Mouse (Mus musculus) forebrain, embryonic 15.5 days (tissue): ENCODE measurements around the gene Snd1. TPM values are rescaled to one million over a fixed set of nuclear protein-coding genes. Genes with fewer than 3 reads are reported as not detected.

Source experiments
- ATAC-seq: fragments of 200-750 bp; cut with Nextera tagmentation; replicated peaks from 2 replicates; pipeline ENCODE4 v1.8.0; 2017; ENCODE audit warnings: mild to moderate bottlenecking, moderate TSS enrichment, moderate library complexity
- H3K27ac ChIP-seq: fragments of 300-500 bp; sonication (generic); replicated peaks from 2 replicates; pipeline ENCODE4 v1.5.1; 2015; ENCODE audit warnings: mild to moderate bottlenecking, inconsistent platforms
- H3K27me3 ChIP-seq: fragments of 300-500 bp; sonication (generic); 2 replicates; pipeline ENCODE4 v1.6.1; 2015; ENCODE audit warnings: inconsistent platforms
- H3K36me3 ChIP-seq: fragments of 300-500 bp; sonication (generic); 2 replicates; pipeline ENCODE4 v1.6.1; 2015; ENCODE audit warnings: mild to moderate bottlenecking, inconsistent platforms
- H3K4me1 ChIP-seq: fragments of 300-500 bp; sonication (generic); 2 replicates; pipeline ENCODE4 v1.6.1; 2015; ENCODE audit warnings: inconsistent platforms
- H3K4me2 ChIP-seq: fragments of 300-500 bp; sonication (generic); replicated peaks from 2 replicates; pipeline ENCODE4 v1.6.1; 2015; ENCODE audit warnings: mild to moderate bottlenecking, inconsistent platforms
- H3K4me3 ChIP-seq: fragments of 300-500 bp; sonication (generic); 2 replicates; pipeline ENCODE4 v1.5.1; 2015; ENCODE audit warnings: mild to moderate bottlenecking, inconsistent platforms
- H3K9ac ChIP-seq: fragments of 300-500 bp; sonication (generic); replicated peaks from 2 replicates; pipeline ENCODE4 v1.6.1; 2015; ENCODE audit warnings: mild to moderate bottlenecking, inconsistent platforms
- H3K9me3 ChIP-seq: fragments of 300-500 bp; sonication (generic); 2 replicates; pipeline ENCODE4 v1.6.1; 2016; ENCODE audit warnings: inconsistent platforms
- WGBS: fragments of 180-500 bp; shearing (Covaris S2); methylation state at CpG from one replicate; pipeline ENCODE4 v1.1.7; 2015; ENCODE audit warnings: mixed read lengths; 5-methylcytosine and 5-hydroxymethylcytosine counted together
- polyA plus RNA-seq: library from polyadenylated mRNA; unstranded; fragments of >200 nt; fragmentation: Nextera tagmentation; extraction: Ambion mirVana; gene quantifications from 2 replicates; pipeline ENCODE4 v1.2.1, GENCODE M21; 2015

The Snd1 gene
- polyA plus RNA-seq, 1 experiment from 2014 or later = 77.6 TPM

GRCm38 (mm10) chr6:28860450-28860849, 385.5 kb downstream of the Snd1 start:
- H3K36me3 ChIP-seq = no peaks in the 10 kb centered on the region
- peaks cover 13% of the 10 kb centered on the region for H3K4me1 ChIP-seq
- no peak for ATAC-seq
- H3K27me3 ChIP-seq = no peaks in the 10 kb centered on the region
- no peak overlapping the region for H3K4me3 ChIP-seq
- no peaks in the 10 kb centered on the region for H3K9me3 ChIP-seq
- H3K4me2 ChIP-seq = no peak overlapping the region
- H3K27ac ChIP-seq = no peak overlapping the region
- WGBS = 28% methylated on average over 2 of the region's 2 CpGs
- no peak overlapping the region for H3K9ac ChIP-seq

- WGBS = 14% methylated on average over 2 of the region's 2 CpGs
- ATAC-seq = no peak
- H3K4me1 ChIP-seq = peaks cover 17% of the 10 kb centered on the region
Observed at GRCm38 (mm10) chr6:28860922-28861321, 386.0 kb downstream of the Snd1 start.

GRCm38 (mm10) chr6:28862304-28862703, 387.4 kb downstream of the Snd1 start:
- no peak overlapping the region for H3K9ac ChIP-seq
- 84% methylated on average over 8 of the region's 8 CpGs for WGBS

More at GRCm38 (mm10) chr6:28860922-28861321, 386.0 kb downstream of the Snd1 start:
- Histone ChIP-seq H3K36me3 (no peaks in the 10 kb centered on the region), H3K4me2 (no peak overlapping the region), H3K27me3 (no peaks in the 10 kb centered on the region), H3K9ac (no peak overlapping the region), H3K9me3 (no peaks in the 10 kb centered on the region), H3K27ac (no peak overlapping the region), H3K4me3 (no peak overlapping the region)

GRCm38 (mm10) chr6:28864684-28865083, 389.7 kb downstream of the Snd1 start:
- no peaks in the 10 kb centered on the region for H3K36me3 ChIP-seq
- no peaks in the 10 kb centered on the region for H3K9me3 ChIP-seq
- H3K4me3 ChIP-seq = no peak overlapping the region
- WGBS = 14% methylated on average over 5 of the region's 5 CpGs
- 0 out of 2 replicates have a peak overlapping the region, but pooled peaks have one; percentile 3 for H3K4me2 ChIP-seq
- H3K9ac ChIP-seq = no peak overlapping the region
- no peaks in the 10 kb centered on the region for H3K27me3 ChIP-seq
- H3K4me1 ChIP-seq = peaks cover 17% of the 10 kb centered on the region
- H3K27ac ChIP-seq = peak overlapping the region; percentile 58
- peak; percentile 87 for ATAC-seq

More at GRCm38 (mm10) chr6:28862304-28862703, 387.4 kb downstream of the Snd1 start:
- ATAC-seq = no peak
- Histone ChIP-seq H3K4me2 (no peak overlapping the region), H3K36me3 (no peaks in the 10 kb centered on the region), H3K9me3 (no peaks in the 10 kb centered on the region), H3K27ac (no peak overlapping the region), H3K4me3 (no peak overlapping the region), H3K4me1 (peaks cover 17% of the 10 kb centered on the region), H3K27me3 (no peaks in the 10 kb centered on the region)

- Histone ChIP-seq H3K9ac (no peak overlapping the region), H3K27ac (peak overlapping the region; percentile 58), H3K9me3 (no peaks in the 10 kb centered on the region), H3K27me3 (no peaks in the 10 kb centered on the region), H3K36me3 (no peaks in the 10 kb centered on the region), H3K4me1 (peaks cover 17% of the 10 kb centered on the region), H3K4me2 (0 out of 2 replicates have a peak overlapping the region, but pooled peaks have one; percentile 3), H3K4me3 (no peak overlapping the region)
- ATAC-seq = peak; percentile 68
- 18% methylated on average over 10 of the region's 10 CpGs for WGBS
Observed at GRCm38 (mm10) chr6:28865112-28865511, 390.2 kb downstream of the Snd1 start.

- no peaks in the 10 kb centered on the region for H3K27me3 ChIP-seq
- H3K27ac ChIP-seq = no peak overlapping the region
- H3K4me3 ChIP-seq = no peak overlapping the region
- no peak for ATAC-seq
- peaks cover 17% of the 10 kb centered on the region for H3K4me1 ChIP-seq
- no peak overlapping the region for H3K4me2 ChIP-seq
- no peak overlapping the region for H3K9ac ChIP-seq
- H3K36me3 ChIP-seq = no peaks in the 10 kb centered on the region
- no peaks in the 10 kb centered on the region for H3K9me3 ChIP-seq
- 93% methylated on average over 3 of the region's 3 CpGs for WGBS
Observed at GRCm38 (mm10) chr6:28866206-28866605, 391.3 kb downstream of the Snd1 start.

- Histone ChIP-seq H3K36me3 (no peaks in the 10 kb centered on the region), H3K4me1 (peaks cover 26% of the 10 kb centered on the region), H3K4me2 (no peak overlapping the region), H3K27ac (no peak overlapping the region), H3K9ac (no peak overlapping the region), H3K4me3 (no peak overlapping the region), H3K27me3 (no peaks in the 10 kb centered on the region), H3K9me3 (no peaks in the 10 kb centered on the region)
- WGBS = 45% methylated on average over 2 of the region's 2 CpGs
- no peak for ATAC-seq
Observed at GRCm38 (mm10) chr6:28867516-28868251, 392.7 kb downstream of the Snd1 start.

GRCm38 (mm10) chr6:28871725-28872420, 396.9 kb downstream of the Snd1 start:
- Histone ChIP-seq H3K36me3 (no peaks in the 10 kb centered on the region), H3K4me2 (no peak overlapping the region), H3K27ac (no peak overlapping the region), H3K27me3 (no peaks in the 10 kb centered on the region; the same call in 1 of the 2 replicates), H3K4me1 (peaks cover 26% of the 10 kb centered on the region), H3K9ac (no peak overlapping the region), H3K4me3 (no peak overlapping the region), H3K9me3 (no peaks in the 10 kb centered on the region)
- ATAC-seq = peak; percentile 29; the same call in 1 of the 2 replicates
- WGBS = 78% methylated on average over 5 of the region's 5 CpGs

- H3K9me3 ChIP-seq = no peaks in the 10 kb centered on the region
- no peak overlapping the region for H3K9ac ChIP-seq
- H3K36me3 ChIP-seq = no peaks in the 10 kb centered on the region
- no peak overlapping the region for H3K4me2 ChIP-seq
- no peak overlapping the region for H3K27ac ChIP-seq
- WGBS = 91% methylated on average over 3 of the region's 3 CpGs
- ATAC-seq = no peak
- no peak overlapping the region for H3K4me3 ChIP-seq
- no peaks in the 10 kb centered on the region; the same call in 1 of the 2 replicates for H3K27me3 ChIP-seq
- peaks cover 31% of the 10 kb centered on the region for H3K4me1 ChIP-seq
Observed at GRCm38 (mm10) chr6:28872421-28872795, 397.5 kb downstream of the Snd1 start.

- ATAC-seq = no peak
- Histone ChIP-seq H3K27me3 (no peaks in the 10 kb centered on the region; the same call in 1 of the 2 replicates), H3K4me1 (peaks cover 48% of the 10 kb centered on the region), H3K4me2 (no peak overlapping the region), H3K4me3 (no peak overlapping the region), H3K36me3 (no peaks in the 10 kb centered on the region), H3K27ac (no peak overlapping the region), H3K9me3 (no peaks in the 10 kb centered on the region), H3K9ac (no peak overlapping the region)
- 73% methylated on average over 11 of the region's 11 CpGs for WGBS
Observed at GRCm38 (mm10) chr6:28874053-28874452, 399.1 kb downstream of the Snd1 start.

GRCm38 (mm10) chr6:28874759-28875158, 399.8 kb downstream of the Snd1 start:
- no peak for ATAC-seq
- Histone ChIP-seq H3K9me3 (no peaks in the 10 kb centered on the region), H3K9ac (no peak overlapping the region), H3K4me3 (no peak overlapping the region), H3K4me1 (peaks cover 48% of the 10 kb centered on the region), H3K27ac (no peak overlapping the region), H3K27me3 (no peaks in the 10 kb centered on the region; the same call in 1 of the 2 replicates), H3K4me2 (no peak overlapping the region), H3K36me3 (no peaks in the 10 kb centered on the region)
- 90% methylated on average over 5 of the region's 5 CpGs for WGBS

GRCm38 (mm10) chr6:28875333-28875732, 400.4 kb downstream of the Snd1 start:
- H3K4me2 ChIP-seq = no peak overlapping the region
- H3K4me3 ChIP-seq = no peak overlapping the region
- H3K9me3 ChIP-seq = no peaks in the 10 kb centered on the region
- WGBS = 68% methylated on average over 1 of the region's 1 CpGs
- no peaks in the 10 kb centered on the region; the same call in 1 of the 2 replicates for H3K27me3 ChIP-seq
- H3K9ac ChIP-seq = no peak overlapping the region
- ATAC-seq = no peak
- H3K27ac ChIP-seq = no peak overlapping the region
- H3K36me3 ChIP-seq = no peaks in the 10 kb centered on the region
- peaks cover 48% of the 10 kb centered on the region for H3K4me1 ChIP-seq
